Mouse (Mus musculus): Measurements from ENCODE around the gene Carns1.

GRCm38 (mm10) chr19:4206971-4207370 is 31.7 kb upstream of the Carns1 start:
- peak; percentile 89 for TF ChIP-seq CTCF (IDR thresholded peaks at IDR 0.05; ENCODE audit: insufficient read depth, low read depth, low read length)
- no peak for TF ChIP-seq POLR2A (IDR thresholded peaks at IDR 0.05; ENCODE audit: insufficient read depth, low read depth, low read length)
